Mouse (Mus musculus) heart, embryonic 11.5 days (tissue): ENCODE measurements at regions not wholly inside any gene's neighbourhood (a gene's known extent, or its start where the extent isn't known, plus 50 kb on each side); places are given as distances from the start of the nearest gene placed in this dataset.

Source experiments
- ATAC-seq: fragments of 200-750 bp; cut with Nextera tagmentation; replicated peaks from 2 replicates; pipeline ENCODE4 v1.8.0; 2017; ENCODE audit warnings: moderate library complexity; ENCODE audit not compliant: insufficient number of reproducible peaks, low FRiP score, low TSS enrichment
- H3K27ac ChIP-seq: fragments of 300-500 bp; sonication (generic); 2 replicates; pipeline ENCODE4 v1.5.1; 2014; ENCODE audit warnings: mild to moderate bottlenecking, low read depth, low read length
- H3K27me3 ChIP-seq: fragments of 300-500 bp; sonication (generic); 2 replicates; pipeline ENCODE4 v1.6.1; 2014; ENCODE audit warnings: mild to moderate bottlenecking, low read length, mixed read lengths; ENCODE audit not compliant: control insufficient read depth, insufficient read depth
- H3K36me3 ChIP-seq: fragments of 300-500 bp; sonication (generic); 2 replicates; pipeline ENCODE4 v1.6.1; 2014; ENCODE audit warnings: mild to moderate bottlenecking, low read length, moderate library complexity, mixed read lengths; ENCODE audit not compliant: control insufficient read depth, insufficient read depth
- H3K4me1 ChIP-seq: fragments of 300-500 bp; sonication (generic); 2 replicates; pipeline ENCODE4 v1.6.1; 2014; ENCODE audit warnings: low read length; ENCODE audit not compliant: control insufficient read depth, insufficient read depth
- H3K4me2 ChIP-seq: fragments of 300-500 bp; sonication (generic); 2 replicates; pipeline ENCODE4 v1.6.1; 2014; ENCODE audit warnings: mild to moderate bottlenecking, moderate library complexity
- H3K4me3 ChIP-seq: fragments of 300-500 bp; sonication (generic); 2 replicates; pipeline ENCODE4 v1.5.1; 2014; ENCODE audit warnings: low read depth, low read length
- H3K9ac ChIP-seq: fragments of 300-500 bp; sonication (generic); 2 replicates; pipeline ENCODE4 v1.6.1; 2014; ENCODE audit warnings: mild to moderate bottlenecking, low read depth, low read length, moderate library complexity
- H3K9me3 ChIP-seq: fragments of 300-500 bp; sonication (generic); replicated peaks from 2 replicates; pipeline ENCODE4 v1.6.1; 2016; ENCODE audit warnings: low read length; ENCODE audit not compliant: control insufficient read depth
- WGBS: fragments of 180-500 bp; shearing (Covaris S2); extraction: QIAGEN DNeasy Blood & Tissue Kit; methylation state at CpG from one replicate; pipeline ENCODE4 v1.1.7; 2014; ENCODE audit not compliant: insufficient replicate concordance; 5-methylcytosine and 5-hydroxymethylcytosine counted together

DNA sequence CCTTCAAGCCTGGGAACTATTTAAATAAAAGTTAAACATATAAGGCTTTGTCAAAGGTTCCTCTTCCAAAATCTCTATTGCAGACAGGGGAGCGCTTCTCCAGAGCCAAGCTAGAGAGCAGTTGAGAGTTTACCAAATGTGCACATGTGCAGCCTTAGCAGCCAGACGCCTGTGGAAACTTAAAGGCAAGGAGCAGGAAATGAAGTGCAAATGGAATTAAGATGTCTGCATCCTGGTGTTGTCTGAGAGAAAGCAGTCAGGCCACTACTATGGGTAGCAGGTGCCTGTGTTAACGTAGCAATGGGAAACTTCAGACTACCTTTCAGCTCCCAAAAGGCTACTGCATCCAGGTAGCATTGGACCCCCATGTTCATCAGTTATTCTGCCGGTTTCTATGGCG is 282.4 kb upstream of the Hnrnpa3 start:
- H3K27ac ChIP-seq, result no peak overlapping the region
- H3K9me3 ChIP-seq, result no peaks in the 10 kb centered on the region

DNA sequence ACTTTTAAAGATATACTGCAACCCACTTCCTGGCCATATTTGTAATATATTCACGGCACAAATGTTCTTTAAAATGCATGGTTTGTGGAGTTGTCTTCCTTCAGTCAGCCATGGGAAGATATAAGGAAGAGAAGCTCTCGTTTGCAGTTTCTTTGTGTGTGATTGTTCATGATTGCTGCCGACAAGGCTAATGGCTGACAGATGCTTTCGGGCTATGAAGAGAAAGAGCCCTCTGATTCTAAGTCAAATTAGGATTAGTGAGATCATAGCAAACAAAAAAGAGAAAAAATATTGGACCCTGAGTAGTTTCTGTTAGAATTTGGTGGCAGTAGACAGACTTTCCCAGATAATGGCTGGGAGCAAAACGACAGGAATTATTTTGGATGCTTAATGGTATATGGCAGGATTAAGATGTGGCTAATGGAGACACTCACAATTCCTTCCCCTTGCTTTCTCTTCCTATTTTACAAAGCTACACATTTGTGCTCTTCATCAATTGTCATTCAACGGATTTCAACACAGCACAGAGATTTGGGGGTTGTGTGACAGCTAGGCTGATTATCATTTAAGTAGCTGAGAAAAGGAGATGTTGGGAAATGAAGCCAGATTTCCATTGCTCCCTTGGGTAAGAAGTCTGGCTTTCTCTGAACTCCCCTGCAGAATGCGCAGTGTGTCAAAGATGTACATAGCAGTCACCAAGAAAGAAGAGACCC is 273.4 kb upstream of the Hnrnpa3 start:
- Histone ChIP-seq H3K27me3 (no peaks in the 10 kb centered on the region), H3K9ac (no peak overlapping the region), H3K9me3 (no peaks in the 10 kb centered on the region), H3K36me3 (no peaks in the 10 kb centered on the region), H3K27ac (no peak overlapping the region), H3K4me3 (no peak overlapping the region), H3K4me2 (no peak overlapping the region), H3K4me1 (no peaks in the 10 kb centered on the region)
- WGBS, result 63% methylated on average over 7 of the region's 7 CpGs
- ATAC-seq, result no peak

More for the DNA sequence above, 282.4 kb upstream of the Hnrnpa3 start:
- no peak overlapping the region for H3K9ac ChIP-seq
- no peak for ATAC-seq
- no peaks in the 10 kb centered on the region for H3K4me1 ChIP-seq
- H3K4me3 ChIP-seq, result no peak overlapping the region
- no peaks in the 10 kb centered on the region for H3K36me3 ChIP-seq
- H3K4me2 ChIP-seq, result no peak overlapping the region
- no peaks in the 10 kb centered on the region for H3K27me3 ChIP-seq
- WGBS, result 68% methylated on average over 5 of the region's 5 CpGs

DNA sequence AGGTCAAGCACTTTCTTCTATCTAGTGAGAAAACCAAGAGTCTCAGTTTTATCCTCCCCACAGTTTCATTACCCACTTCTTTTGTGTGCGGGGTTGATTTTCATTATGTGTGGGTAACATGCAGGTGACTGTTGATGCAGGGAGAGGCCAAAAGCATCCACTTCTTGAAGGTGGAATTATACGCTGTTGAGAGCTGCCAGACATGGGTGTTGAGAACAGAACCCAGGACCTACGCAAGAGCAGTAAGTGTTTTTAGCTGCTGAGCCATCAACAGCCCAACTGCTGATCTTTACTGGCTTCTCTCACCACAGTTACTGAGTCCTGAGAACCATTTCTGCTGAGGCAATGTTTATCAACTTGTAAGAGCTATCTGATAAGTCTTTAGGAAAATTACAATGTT is 272.4 kb upstream of the Hnrnpa3 start:
- 68% methylated on average over 3 of the region's 3 CpGs for WGBS
- no peaks in the 10 kb centered on the region for H3K4me1 ChIP-seq
- no peak for ATAC-seq

DNA sequence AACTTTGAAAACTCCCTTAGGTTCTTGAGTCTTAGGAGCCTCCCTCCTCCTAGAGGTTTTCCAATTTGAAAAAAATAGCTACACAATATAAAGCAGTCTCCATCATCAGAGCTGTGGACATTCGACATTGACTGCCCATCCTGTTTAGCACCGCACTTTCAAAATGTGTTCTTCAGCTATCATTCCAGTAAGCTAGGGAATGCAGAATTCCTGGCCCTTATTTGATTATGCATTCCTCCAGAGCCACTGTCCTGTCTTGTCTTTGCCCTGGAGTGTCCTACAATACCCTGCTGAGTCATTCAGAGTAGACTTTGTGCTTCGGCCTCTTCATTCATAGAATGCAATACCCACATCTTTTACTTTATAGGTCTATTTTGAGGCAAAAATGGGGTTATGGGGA is 267.0 kb upstream of the Hnrnpa3 start:
- H3K27me3 ChIP-seq, result no peaks in the 10 kb centered on the region
- ATAC-seq, result no peak
- no peak overlapping the region for H3K4me3 ChIP-seq
- no peak overlapping the region for H3K9ac ChIP-seq
- H3K27ac ChIP-seq, result no peak overlapping the region
- no peaks in the 10 kb centered on the region for H3K9me3 ChIP-seq
- no peaks in the 10 kb centered on the region for H3K36me3 ChIP-seq
- H3K4me2 ChIP-seq, result no peak overlapping the region
- WGBS, result 85% methylated on average over 3 of the region's 3 CpGs
- H3K4me1 ChIP-seq, result no peaks in the 10 kb centered on the region

More for the DNA sequence above, 272.4 kb upstream of the Hnrnpa3 start:
- Histone ChIP-seq H3K36me3 (no peaks in the 10 kb centered on the region), H3K4me3 (no peak overlapping the region), H3K9ac (no peak overlapping the region), H3K27me3 (no peaks in the 10 kb centered on the region), H3K4me2 (no peak overlapping the region), H3K27ac (no peak overlapping the region), H3K9me3 (no peaks in the 10 kb centered on the region)

DNA sequence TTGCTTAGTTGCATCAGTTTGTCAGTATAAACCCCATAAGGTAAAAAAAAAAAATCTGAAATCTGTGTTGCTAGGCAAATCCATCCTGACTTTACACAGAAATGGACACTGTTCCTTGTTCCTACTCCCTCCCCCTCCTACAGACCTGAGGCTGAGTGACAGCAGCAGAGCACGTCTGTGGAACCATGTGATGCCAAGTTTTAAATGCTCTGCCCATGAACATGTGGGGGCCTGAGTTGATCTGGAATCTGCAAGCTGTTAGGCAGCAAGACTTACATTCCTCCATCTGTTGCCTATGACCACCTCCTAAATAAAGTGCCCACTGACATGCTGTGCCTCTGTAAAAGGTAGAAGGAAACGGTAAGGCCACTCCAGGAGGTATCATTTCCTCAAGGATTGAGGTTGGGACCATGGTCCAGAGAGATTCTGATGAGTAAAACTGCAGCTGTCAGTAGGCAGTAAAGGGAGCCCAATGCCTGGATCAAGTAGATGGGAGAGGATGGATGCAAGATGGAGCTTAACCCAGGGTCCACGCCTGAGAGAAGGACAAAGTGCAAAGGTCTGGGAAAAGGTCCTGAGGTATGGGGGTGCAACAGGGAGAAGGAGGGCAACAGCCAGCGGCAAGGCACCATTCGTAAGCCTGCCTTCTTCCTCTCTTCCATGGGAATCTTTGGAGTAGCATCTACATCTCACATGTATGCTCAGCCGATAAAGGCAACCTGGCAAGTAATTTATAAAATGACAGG is 264.0 kb upstream of the Hnrnpa3 start:
- 68% methylated on average over 6 of the region's 6 CpGs for WGBS
- no peak overlapping the region for H3K27ac ChIP-seq
- no peak overlapping the region for H3K4me2 ChIP-seq
- ATAC-seq, result no peak
- H3K27me3 ChIP-seq, result no peaks in the 10 kb centered on the region
- no peak overlapping the region for H3K9ac ChIP-seq
- H3K4me3 ChIP-seq, result no peak overlapping the region
- no peaks in the 10 kb centered on the region for H3K36me3 ChIP-seq
- no peaks in the 10 kb centered on the region for H3K9me3 ChIP-seq
- H3K4me1 ChIP-seq, result no peaks in the 10 kb centered on the region

DNA sequence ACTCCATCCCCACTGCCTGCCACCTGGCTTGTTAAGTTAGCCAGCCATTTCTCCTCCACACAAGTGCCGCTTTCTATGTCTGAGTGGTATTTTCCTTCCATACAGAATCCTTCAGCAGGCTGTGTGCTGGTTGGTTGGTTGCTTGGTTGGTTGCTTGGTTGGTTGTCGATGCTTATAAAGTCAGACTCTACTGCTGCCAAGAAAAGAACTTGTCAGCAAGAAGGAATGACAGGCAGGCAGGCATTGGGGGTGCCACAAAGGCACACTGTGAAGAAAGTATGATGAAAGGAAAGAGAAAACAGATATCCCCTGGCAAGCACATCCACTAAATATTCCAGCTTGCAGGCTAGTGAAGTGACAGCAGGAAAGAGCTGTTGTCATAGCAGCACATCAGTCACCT is 263.0 kb upstream of the Hnrnpa3 start:
- no peaks in the 10 kb centered on the region for H3K36me3 ChIP-seq
- WGBS, result 56% methylated on average over 2 of the region's 2 CpGs
- no peaks in the 10 kb centered on the region for H3K4me1 ChIP-seq
- no peak for ATAC-seq
- H3K4me2 ChIP-seq, result no peak overlapping the region
- no peak overlapping the region for H3K4me3 ChIP-seq
- H3K27me3 ChIP-seq, result no peaks in the 10 kb centered on the region
- no peak overlapping the region for H3K27ac ChIP-seq
- no peaks in the 10 kb centered on the region for H3K9me3 ChIP-seq
- H3K9ac ChIP-seq, result no peak overlapping the region

DNA sequence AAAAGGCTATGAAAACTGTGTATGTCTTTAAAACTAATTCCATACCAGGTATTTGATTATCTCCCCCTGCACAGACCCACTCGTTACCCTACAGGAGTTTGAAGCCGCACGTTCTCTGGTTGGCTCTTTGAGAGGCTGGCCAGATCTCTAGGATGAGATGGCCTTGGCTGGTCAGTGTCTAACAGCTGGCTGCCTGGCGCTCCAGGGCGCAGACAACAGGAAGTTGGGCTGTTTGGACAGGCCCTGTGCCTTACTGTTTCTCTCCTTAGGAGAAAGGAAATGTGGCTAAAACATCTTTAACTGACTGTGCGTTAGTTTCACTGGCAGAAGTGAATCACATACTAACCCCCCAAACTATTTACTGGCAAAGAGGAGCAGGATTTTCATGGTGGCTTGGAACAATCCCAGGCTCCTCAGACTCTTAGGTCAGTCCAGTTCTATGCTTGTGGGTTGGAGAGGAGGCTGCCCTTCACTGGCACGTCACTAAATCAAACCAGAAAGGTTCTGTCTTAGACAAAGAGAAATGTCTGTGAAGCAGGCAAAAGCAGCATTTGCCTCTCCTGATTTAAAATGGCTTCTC is 258.7 kb upstream of the Hnrnpa3 start:
- WGBS, result 59% methylated on average over 7 of the region's 7 CpGs
- H3K27ac ChIP-seq, result no peak overlapping the region
- H3K27me3 ChIP-seq, result no peaks in the 10 kb centered on the region
- ATAC-seq, result no peak
- H3K9ac ChIP-seq, result no peak overlapping the region
- H3K36me3 ChIP-seq, result no peaks in the 10 kb centered on the region
- peaks cover 3% of the 10 kb centered on the region; the same call in 1 of the 2 replicates for H3K4me1 ChIP-seq
- H3K4me3 ChIP-seq, result no peak overlapping the region
- no peaks in the 10 kb centered on the region for H3K9me3 ChIP-seq
- no peak overlapping the region for H3K4me2 ChIP-seq

DNA sequence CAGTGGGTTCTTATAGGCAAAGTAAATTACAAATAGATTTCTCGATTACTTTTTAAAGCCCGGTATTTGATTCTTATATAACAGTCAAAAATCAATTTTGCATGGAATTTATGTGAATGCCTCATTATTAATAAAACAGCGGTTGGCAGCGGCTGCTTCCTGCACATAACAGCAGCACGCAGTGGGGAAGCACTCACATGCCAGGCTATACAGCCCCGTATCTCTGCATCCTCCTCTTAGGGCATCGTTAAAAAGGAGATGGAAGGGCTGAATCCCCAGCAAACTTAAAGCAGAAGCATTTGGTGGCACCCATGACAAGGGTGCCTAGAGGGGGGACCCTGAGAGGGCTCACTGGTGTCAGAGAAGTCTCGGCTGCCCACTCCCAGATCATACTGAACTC is 255.3 kb upstream of the Hnrnpa3 start:
- Histone ChIP-seq H3K9ac (no peak overlapping the region), H3K9me3 (no peaks in the 10 kb centered on the region), H3K27me3 (no peaks in the 10 kb centered on the region), H3K4me1 (peaks cover 3% of the 10 kb centered on the region; the same call in 1 of the 2 replicates), H3K4me3 (no peak overlapping the region), H3K36me3 (no peaks in the 10 kb centered on the region), H3K4me2 (no peak overlapping the region), H3K27ac (no peak overlapping the region)
- no peak for ATAC-seq
- WGBS, result 75% methylated on average over 8 of the region's 8 CpGs
